ENCODE assay signal across 8 mouse cellular contexts in the genomic region with DNA sequence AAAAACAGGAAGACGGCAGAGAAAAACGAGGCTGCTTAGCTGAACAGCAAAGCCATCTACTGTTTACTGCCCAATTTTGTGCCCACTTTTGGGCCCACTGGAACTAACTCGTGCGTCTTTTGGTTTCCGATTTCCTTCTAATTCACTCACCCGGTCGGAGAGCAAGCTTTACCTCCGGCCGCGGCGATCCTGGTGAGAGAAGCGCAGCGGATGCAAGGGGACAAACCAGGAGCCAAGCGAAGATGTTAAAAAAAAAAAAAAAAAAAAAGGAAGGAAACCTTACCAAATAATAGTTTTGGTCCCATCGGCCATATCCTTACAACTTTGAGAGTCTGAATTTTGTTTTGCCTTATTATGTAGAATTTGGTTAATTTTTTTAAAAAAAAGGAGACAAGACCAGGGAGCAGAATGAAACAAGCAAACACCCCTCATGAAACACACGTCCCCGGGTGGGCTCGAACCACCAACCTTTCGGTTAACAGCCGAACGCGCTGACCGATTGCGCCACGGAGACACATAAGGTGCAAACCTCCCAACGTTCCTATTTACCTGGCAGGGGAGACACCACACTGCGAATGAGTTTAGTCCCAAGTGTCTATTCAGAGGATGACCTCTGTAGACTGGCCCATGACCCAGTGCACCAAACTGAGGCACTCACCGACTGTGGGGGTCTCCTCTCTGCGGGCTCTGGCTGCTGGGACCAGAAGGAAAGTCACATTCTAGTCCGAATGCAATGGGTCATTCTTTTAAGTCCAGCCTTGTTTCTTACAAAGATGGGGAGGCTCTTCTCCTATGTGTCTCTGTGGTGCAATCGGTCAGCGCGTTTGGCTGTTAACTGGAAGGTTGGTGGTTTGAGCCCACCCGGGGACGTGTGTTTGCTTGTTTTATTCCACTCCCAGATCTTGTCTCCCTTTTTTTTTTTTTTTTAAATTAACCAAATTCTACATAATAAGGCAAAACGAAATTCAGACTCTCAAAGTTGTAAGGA. TPM values are rescaled to one million over a fixed set of nuclear protein-coding genes. Genes with fewer than 3 reads are reported as not detected.
DNase-seq lines count a peak whose midpoint lies in the region; ATAC-seq and TF ChIP-seq lines count a peak whose summit lies in the region.

No protein-coding gene starts in this region.

- H3K27ac ChIP-seq in kidney, embryonic 16.5 days (ENCODE audit: low read length), result no peak overlapping the region
- peak overlapping the region; percentile 43 for H3K27ac ChIP-seq in bone marrow macrophage, adult 2 months (ENCODE audit: insufficient read depth, low read depth, low read length)
- H3K27ac ChIP-seq in intestine, embryonic 14.5 days (ENCODE audit: low read depth), result no peak overlapping the region
- no peak overlapping the region for H3K27ac ChIP-seq in neural tube, embryonic 12.5 days
- no peak overlapping the region for H3K27ac ChIP-seq in layer of hippocampus, adult 2 months

- no peak for ATAC-seq in kidney, embryonic 16.5 days (ENCODE audit: low FRiP score, low TSS enrichment)
- no peak for ATAC-seq in intestine, embryonic 14.5 days (replicated peaks; ENCODE audit: low FRiP score, low TSS enrichment, low read depth)
- no peak for ATAC-seq in neural tube, embryonic 12.5 days (ENCODE audit: low FRiP score, low read depth)

- no peak for TF ChIP-seq CTCF in bone marrow macrophage, adult 2 months (IDR thresholded peaks at IDR 0.05; ENCODE audit: low read depth, low read length)
- TF ChIP-seq CTCF in layer of hippocampus, adult 2 months (conservative IDR thresholded peaks at IDR 0.05), result no peak

- peak overlapping the region; percentile 41 for H3K4me2 ChIP-seq in kidney, embryonic 16.5 days (replicated peaks; ENCODE audit: low read depth, low read length)
- peak overlapping the region; percentile 36 for H3K4me2 ChIP-seq in intestine, embryonic 14.5 days (ENCODE audit: low read length)
- H3K4me2 ChIP-seq in neural tube, embryonic 12.5 days (replicated peaks), result peak overlapping the region; percentile 46

- H3K9ac ChIP-seq in kidney, embryonic 16.5 days (replicated peaks; ENCODE audit: low read length), result no peak overlapping the region
- no peak overlapping the region for H3K9ac ChIP-seq in intestine, embryonic 14.5 days (ENCODE audit: low read length)
- H3K9ac ChIP-seq in neural tube, embryonic 12.5 days, result no peak overlapping the region

- no peak for DNase-seq in kidney, postnatal 25 days
- DNase-seq in intestine, embryonic 14.5 days (ENCODE audit: low spot score), result peak; percentile 75
- no peak for DNase-seq in cerebellum, adult 18-20 months
- DNase-seq in right cerebral cortex, postnatal 10 days (ENCODE audit: low spot score in 2 of 2), result no peak
- DNase-seq in layer of hippocampus, adult 2 months (ENCODE audit: low spot score in 2 of 2), result no peak

- H3K36me3 ChIP-seq in kidney, embryonic 16.5 days (ENCODE audit: insufficient read depth, low read length), result no peaks in the 10 kb centered on the region
- no peaks in the 10 kb centered on the region for H3K36me3 ChIP-seq in intestine, embryonic 14.5 days (ENCODE audit: control insufficient read depth, insufficient read depth, low read length)
- H3K36me3 ChIP-seq in neural tube, embryonic 12.5 days, result no peaks in the 10 kb centered on the region

- H3K4me1 ChIP-seq in kidney, embryonic 16.5 days (ENCODE audit: insufficient read depth, low read length), result 0 out of 2 replicates have a peak, but pooled peaks cover 4% of the 10 kb centered on the region
- peaks cover 3% of the 10 kb centered on the region; the same call in 1 of the 2 replicates for H3K4me1 ChIP-seq in bone marrow macrophage, adult 2 months (ENCODE audit: control insufficient read depth, insufficient read depth, low read length)
- no peaks in the 10 kb centered on the region for H3K4me1 ChIP-seq in intestine, embryonic 14.5 days (replicated peaks; ENCODE audit: control insufficient read depth, insufficient read depth, low read length)
- H3K4me1 ChIP-seq in neural tube, embryonic 12.5 days, result 0 out of 2 replicates have a peak, but pooled peaks cover 8% of the 10 kb centered on the region

- peaks cover 97% of the 10 kb centered on the region for H3K27me3 ChIP-seq in kidney, embryonic 16.5 days (ENCODE audit: insufficient read depth, low read length)
- H3K27me3 ChIP-seq in intestine, embryonic 14.5 days (replicated peaks; ENCODE audit: control insufficient read depth, insufficient read depth, low read length), result peaks cover 97% of the 10 kb centered on the region
- peaks cover 92% of the 10 kb centered on the region for H3K27me3 ChIP-seq in neural tube, embryonic 12.5 days (replicated peaks)

- TF ChIP-seq POLR2A in bone marrow macrophage, adult 2 months (IDR thresholded peaks at IDR 0.05; ENCODE audit: borderline replicate concordance, low read depth, low read length), result no peak

- H3K4me3 ChIP-seq in kidney, embryonic 16.5 days (ENCODE audit: low read length), result peak overlapping the region; percentile 30
- H3K4me3 ChIP-seq in bone marrow macrophage, adult 2 months (ENCODE audit: insufficient read depth, low read length), result peak overlapping the region; percentile 63
- peak overlapping the region; percentile 12 for H3K4me3 ChIP-seq in intestine, embryonic 14.5 days (ENCODE audit: low read depth, low read length)
- 0 out of 2 replicates have a peak overlapping the region, but pooled peaks have one; percentile 13 for H3K4me3 ChIP-seq in neural tube, embryonic 12.5 days
- H3K4me3 ChIP-seq in layer of hippocampus, adult 2 months, result no peak overlapping the region

- 5% methylated on average over 36 of the region's 36 CpGs for WGBS in kidney, embryonic 16.5 days
- 5% methylated on average over 36 of the region's 36 CpGs for WGBS in intestine, embryonic 14.5 days
- 4% methylated on average over 36 of the region's 36 CpGs for WGBS in neural tube, embryonic 12.5 days

- H3K9me3 ChIP-seq in kidney, embryonic 16.5 days (ENCODE audit: low read length), result no peaks in the 10 kb centered on the region
- no peaks in the 10 kb centered on the region for H3K9me3 ChIP-seq in intestine, embryonic 14.5 days (ENCODE audit: control insufficient read depth, low read length)
- no peaks in the 10 kb centered on the region for H3K9me3 ChIP-seq in neural tube, embryonic 12.5 days

RNA-seq across cellular contexts. Expression of gene Fcgr1, which starts 40.7 kb away (rescaled TPM):
- 1.9 and 2.7 TPM in 2 replicates for polyA plus RNA-seq in kidney, embryonic 16.5 days (2015; fragmentation: Nextera tagmentation; extraction: Ambion mirVana)
- 153 and 166 TPM in 2 replicates for polyA plus RNA-seq in bone marrow macrophage, adult 2 months (2012; ENCODE audit: insufficient read depth, insufficient read length, missing spikeins)
- 3.4 TPM in 2 replicates for polyA plus RNA-seq in intestine, embryonic 14.5 days (2014; fragmentation: Nextera tagmentation; extraction: Ambion mirVana)
- 1.4 and 1.5 TPM in 2 replicates for polyA plus RNA-seq in neural tube, embryonic 12.5 days (2016; fragmentation: Nextera tagmentation; extraction: Ambion mirVana)
- 1 to 10 TPM; 2.2 to 2.3 TPM for total RNA-seq in layer of hippocampus, adult 2 months (2021)

Comparison
In these comparisons a context has a peak if more than half of its experiments do, and no peak if none do; other contexts are left out.
1. RNA of gene Fcgr1, which starts 40.7 kb away (polyA plus RNA-seq): 153 to 166 TPM in bone marrow macrophage, adult 2 months; 3.4 TPM in intestine, embryonic 14.5 days, 1.9 to 2.7 TPM in kidney, embryonic 16.5 days and 1.4 to 1.5 TPM in neural tube, embryonic 12.5 days; every median in the first group is over 10 times any median in the second.
2. Peak in every context shown above with its lines, with median percentiles within 50 percentile points of each other: H3K4me2 ChIP-seq.